Mouse (Mus musculus) CH12.LX (cell line): Measurements from ENCODE around the gene Ttll9. TPM values are rescaled to one million over a fixed set of nuclear protein-coding genes. Genes with fewer than 3 reads are reported as not detected.

Source experiments
- DNase-seq: peaks from one replicate; pipeline ENCODE4 v3.0.0-alpha.2; 2013; ENCODE audit errors: extremely low read depth
- H3K27ac ChIP-seq: 2 replicates; pipeline ENCODE4 v1.5.1; 2012; ENCODE audit warnings: low read depth, mild to moderate bottlenecking, control low read depth, moderate library complexity; ENCODE audit not compliant: insufficient read depth
- H3K27me3 ChIP-seq: replicated peaks from 2 replicates; pipeline ENCODE3; 2012; ENCODE audit warnings: inconsistent platforms
- H3K36me3 ChIP-seq, 2 experiments: replicated peaks in 1 of 2; 2 replicates each; pipeline versions ENCODE3 to v1.6.1; 2012; ENCODE audit warnings: inconsistent platforms in 1 of 2, low read length in 1 of 2, mild to moderate bottlenecking in 1 of 2, mixed read lengths in 1 of 2, moderate library complexity in 1 of 2; ENCODE audit not compliant: control insufficient read depth in 1 of 2, insufficient read depth in 1 of 2
- H3K4me1 ChIP-seq, 2 experiments: 2 replicates each; pipeline ENCODE4 v1.6.1; 2012; ENCODE audit warnings: inconsistent platforms in 1 of 2, moderate library complexity in 1 of 2; ENCODE audit not compliant: insufficient read depth in 2 of 2, control insufficient read depth in 1 of 2
- H3K4me2 ChIP-seq: 2 replicates; pipeline ENCODE4 v1.6.1; 2012; ENCODE audit warnings: low read depth, mild to moderate bottlenecking, control low read depth; ENCODE audit not compliant: poor library complexity, insufficient read depth, severe bottlenecking
- H3K4me3 ChIP-seq, 3 experiments: fragments of 150-350 bp in 1 of 3; sonication (generic) in 1 of 3; replicated peaks in 1 of 3; 2 replicates each; pipeline versions ENCODE3 to v1.5.1; 2011 to 2012; ENCODE audit warnings: low read depth in 2 of 3, low read length in 2 of 3, mild to moderate bottlenecking in 2 of 3, moderate library complexity in 2 of 3, control low read depth in 1 of 3, improper control_type of control experiment in 1 of 3, inconsistent platforms in 1 of 3, mixed read lengths in 1 of 3; ENCODE audit not compliant: poor library complexity in 1 of 3
- H3K79me2 ChIP-seq: replicated peaks from 2 replicates; pipeline ENCODE4 v1.6.1; 2012; ENCODE audit warnings: mild to moderate bottlenecking, moderate library complexity; ENCODE audit not compliant: control insufficient read depth, poor library complexity, insufficient read depth, severe bottlenecking; ENCODE audit errors: extremely low read depth
- H3K9ac ChIP-seq: 2 replicates; pipeline ENCODE4 v1.6.1; 2012; ENCODE audit warnings: low read depth, mild to moderate bottlenecking, control low read depth, moderate library complexity; ENCODE audit not compliant: insufficient read depth
- H3K9me3 ChIP-seq: replicated peaks from 2 replicates; pipeline ENCODE3; 2012; ENCODE audit warnings: low read length, inconsistent platforms, mixed read lengths
- CHD1 ChIP-seq: IDR thresholded peaks from 2 replicates; pipeline ENCODE4 v1.6.1; 2012; ENCODE audit warnings: low read depth, low read length, improper control_type of control experiment, inconsistent platforms
- CHD2 ChIP-seq: IDR thresholded peaks from 2 replicates; pipeline ENCODE4 v1.6.1; 2011; ENCODE audit warnings: low read length, improper control_type of control experiment
- CTCF ChIP-seq, 2 experiments: IDR thresholded peaks in 1 of 2; conservative IDR thresholded peaks in 1 of 2; 2 replicates each; pipeline ENCODE4 v1.5.1; 2011 to 2012; ENCODE audit warnings: low read depth in 2 of 2, low read length in 2 of 2, improper control_type of control experiment in 1 of 2, inconsistent platforms in 1 of 2, mild to moderate bottlenecking in 1 of 2, moderate library complexity in 1 of 2
- EP300 ChIP-seq: IDR thresholded peaks from 2 replicates; pipeline ENCODE4 v1.6.1; 2011; ENCODE audit warnings: low read length, improper control_type of control experiment
- ETS1 ChIP-seq: conservative IDR thresholded peaks from 2 replicates; pipeline ENCODE4 v1.6.1; 2012; ENCODE audit warnings: low read depth, mild to moderate bottlenecking, inconsistent platforms, low read length, improper control_type of control experiment, moderate library complexity
- GABPA ChIP-seq: IDR thresholded peaks from 2 replicates; pipeline ENCODE4 v1.6.1; 2012; ENCODE audit warnings: low read depth, low read length, improper control_type of control experiment, inconsistent platforms; ENCODE audit not compliant: insufficient replicate concordance
- HCFC1 ChIP-seq: IDR thresholded peaks from 2 replicates; pipeline ENCODE4 v1.6.1; 2012; ENCODE audit warnings: low read depth, mild to moderate bottlenecking, inconsistent platforms, low read length, improper control_type of control experiment
- IRF4 ChIP-seq: IDR thresholded peaks from 2 replicates; pipeline ENCODE4 v1.6.1; 2014; ENCODE audit warnings: low read depth, mild to moderate bottlenecking, inconsistent platforms, low read length, improper control_type of control experiment
- JUN ChIP-seq: IDR thresholded peaks from 2 replicates; pipeline ENCODE4 v1.6.1; 2011; ENCODE audit warnings: low read depth, mild to moderate bottlenecking, low read length, improper control_type of control experiment, moderate library complexity; ENCODE audit not compliant: insufficient read depth
- JUND ChIP-seq: conservative IDR thresholded peaks from 2 replicates; pipeline ENCODE4 v1.6.1; 2011; ENCODE audit warnings: low read depth, low read length, improper control_type of control experiment
- KAT2A ChIP-seq: IDR thresholded peaks from 2 replicates; pipeline ENCODE4 v1.6.1; 2012; ENCODE audit warnings: low read length, improper control_type of control experiment, inconsistent platforms; ENCODE audit not compliant: insufficient replicate concordance
- MAFK ChIP-seq: IDR thresholded peaks from 2 replicates; pipeline ENCODE4 v1.6.1; 2011; ENCODE audit warnings: low read length, improper control_type of control experiment; ENCODE audit not compliant: insufficient replicate concordance
- MAX ChIP-seq: IDR thresholded peaks from 2 replicates; pipeline ENCODE4 v1.6.1; 2011; ENCODE audit warnings: low read length, improper control_type of control experiment
- MEF2A ChIP-seq: IDR thresholded peaks from 2 replicates; pipeline ENCODE4 v1.6.1; 2014; ENCODE audit warnings: low read depth, mild to moderate bottlenecking, inconsistent platforms, low read length, improper control_type of control experiment, borderline replicate concordance
- NRF1 ChIP-seq: IDR thresholded peaks from 2 replicates; pipeline ENCODE4 v1.6.1; 2014; ENCODE audit warnings: low read depth, mild to moderate bottlenecking, inconsistent platforms, low read length, improper control_type of control experiment, moderate library complexity
- PAX5 ChIP-seq: IDR thresholded peaks from 2 replicates; pipeline ENCODE4 v1.6.1; 2012; ENCODE audit warnings: low read length, inconsistent platforms, mixed read lengths
- POLR2A ChIP-seq: IDR thresholded peaks from 2 replicates; pipeline ENCODE4 v1.6.1; 2011; ENCODE audit warnings: low read depth, mild to moderate bottlenecking, improper control_type of control experiment, low read length
- POLR2AphosphoS2 ChIP-seq: IDR thresholded peaks from 2 replicates; pipeline ENCODE4 v1.6.1; 2011; ENCODE audit warnings: low read depth, low read length, improper control_type of control experiment
- RAD21 ChIP-seq: IDR thresholded peaks from 2 replicates; pipeline ENCODE4 v1.6.1; 2011; ENCODE audit warnings: low read depth, mild to moderate bottlenecking, low read length, improper control_type of control experiment, moderate library complexity
- RCOR1 ChIP-seq: conservative IDR thresholded peaks from 2 replicates; pipeline ENCODE4 v1.6.1; 2012; ENCODE audit warnings: low read depth, mild to moderate bottlenecking, inconsistent platforms, low read length, improper control_type of control experiment
- SIN3A ChIP-seq: IDR thresholded peaks from 2 replicates; pipeline ENCODE4 v1.6.1; 2012; ENCODE audit warnings: low read length, improper control_type of control experiment, inconsistent platforms
- SMC3 ChIP-seq: IDR thresholded peaks from 2 replicates; pipeline ENCODE4 v1.6.1; 2011; ENCODE audit warnings: low read depth, low read length, improper control_type of control experiment
- TBP ChIP-seq: conservative IDR thresholded peaks from 2 replicates; pipeline ENCODE4 v1.6.1; 2011; ENCODE audit warnings: low read depth, low read length, improper control_type of control experiment
- UBTF ChIP-seq: IDR thresholded peaks from 2 replicates; pipeline ENCODE4 v1.6.1; 2012; ENCODE audit warnings: low read depth, mild to moderate bottlenecking, inconsistent platforms, low read length, improper control_type of control experiment, moderate library complexity
- ZKSCAN1 ChIP-seq: IDR thresholded peaks from 2 replicates; pipeline ENCODE4 v1.6.1; 2012; ENCODE audit warnings: low read depth, inconsistent platforms, low read length, improper control_type of control experiment, borderline replicate concordance
- ZNF384 ChIP-seq: IDR thresholded peaks from 2 replicates; pipeline ENCODE4 v1.6.1; 2012; ENCODE audit warnings: low read depth, low read length, improper control_type of control experiment, inconsistent platforms
- dilution Hi-C: fragments of 300-500 bp; cut with MboI; formaldehyde crosslinking; loops from 2 replicates; pipeline ENCODE4 v1.14.3; 2020; ENCODE audit warnings: low sequenced_read_pairs; ENCODE audit not compliant: extremely low pct_unique_long_range_greater_than_20kb, extremely low pct_ligation_motif_present
- in situ Hi-C: fragments of 300-500 bp; cut with MboI; formaldehyde crosslinking; loops from 3 replicates; pipeline ENCODE4 v1.14.3; 2019; ENCODE audit warnings: low sequenced_read_pairs, low pct_ligation_motif_present, low pct_unique_long_range_greater_than_20kb, mixed read lengths
- polyA plus RNA-seq: library from polyadenylated mRNA; unstranded; fragments of >175 nt; gene quantifications from 2 replicates; pipeline ENCODE4 v1.2.1, GENCODE M21; 2012; ENCODE audit warnings: low read depth; ENCODE audit not compliant: insufficient read length
- total RNA-seq, 2 experiments: library from RNA; depleted of rRNA; stranded (reverse); fragments of 300-350 nt in 1 of 2; fragments of >200 nt in 1 of 2; gene quantifications; 2 replicates each; pipeline ENCODE4 v1.2.3; 2012 to 2014

The Ttll9 gene
- total and polyA plus RNA-seq, 3 experiments, result 1.5 to 1.7 (median 1.7) TPM

GRCm38 (mm10) chr2:152943568-152943967 lies 18.7 kb upstream of the Ttll9 start:
- in situ Hi-C loops (no loop called here), dilution Hi-C loops (no loop called here)
- Histone ChIP-seq H3K4me2 (no peak overlapping the region), H3K27me3 (peaks cover 92% of the 10 kb centered on the region), H3K4me1 (peaks cover 0 to 15% of the 10 kb centered on the region in 2 experiments; a peak in 2 of 4 replicates), H3K27ac (no peak overlapping the region), H3K9me3 (no peaks in the 10 kb centered on the region), H3K4me3 (no peak overlapping the region), H3K36me3 (no peaks in the 10 kb centered on the region), H3K79me2 (no peaks in the 10 kb centered on the region), H3K9ac (no peak overlapping the region)
- DNase-seq, result no peak
- TF ChIP-seq TBP (no peak), CHD1 (no peak), JUN (no peak), SIN3A (no peak), MAX (no peak), PAX5 (no peak), MAFK (no peak), JUND (no peak), POLR2AphosphoS2 (no peak), CHD2 (no peak), CTCF (conservative IDR thresholded peaks at IDR 0.05 in 1 of 2, IDR thresholded peaks at IDR 0.05 in 1 of 2; ENCODE audit: low read depth in 2 of 2, low read length in 2 of 2) (no peak), UBTF (no peak)

DNA sequence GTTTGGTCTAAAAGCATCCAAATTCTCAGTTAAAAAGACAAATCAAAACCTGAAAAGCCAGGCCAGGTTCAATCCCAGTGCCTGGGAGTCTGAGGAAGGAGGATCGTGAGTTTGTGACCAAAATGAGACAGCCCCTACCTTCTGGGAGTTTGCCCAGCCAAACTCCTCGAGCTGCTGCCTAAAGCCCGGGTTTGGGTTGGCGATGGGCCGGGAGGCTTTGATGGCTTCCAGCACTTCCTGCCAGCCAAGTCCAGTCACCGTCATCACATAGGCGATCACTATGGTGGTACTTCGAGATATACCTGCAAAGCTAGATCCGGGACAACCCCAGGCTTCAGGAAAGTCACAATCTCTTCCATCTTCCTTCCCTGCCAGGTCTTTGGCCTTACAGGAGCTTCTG lies 18.3 kb upstream of the Ttll9 start:
- H3K9me3 ChIP-seq, result no peaks in the 10 kb centered on the region
- no peak overlapping the region for H3K27ac ChIP-seq
- H3K27me3 ChIP-seq, result peaks cover 92% of the 10 kb centered on the region
- no peak for DNase-seq
- H3K36me3 ChIP-seq, result no peaks in the 10 kb centered on the region
- H3K4me2 ChIP-seq, result no peak overlapping the region
- no peak overlapping the region for H3K4me3 ChIP-seq
- no peaks in the 10 kb centered on the region for H3K79me2 ChIP-seq
- H3K9ac ChIP-seq, result no peak overlapping the region
- TF ChIP-seq IRF4, result no peak
- TF ChIP-seq POLR2A, result no peak
- TF ChIP-seq SMC3, result no peak
- no peak for TF ChIP-seq UBTF
- no peak for TF ChIP-seq RAD21
- no peak for TF ChIP-seq MEF2A
- no peak for TF ChIP-seq ETS1
- no peak for TF ChIP-seq GABPA
- no peak for TF ChIP-seq EP300
- TF ChIP-seq POLR2AphosphoS2, result no peak
- no peak for TF ChIP-seq PAX5
- TF ChIP-seq NRF1, result no peak
- TF ChIP-seq RCOR1, result no peak
- no peak for TF ChIP-seq ZNF384
- no peak for TF ChIP-seq ZKSCAN1
- no peak for TF ChIP-seq CHD2
- no peak for TF ChIP-seq JUND
- no peak for TF ChIP-seq JUN
- TF ChIP-seq KAT2A, result no peak
- TF ChIP-seq HCFC1, result no peak
- dilution Hi-C loops (no loop called here), in situ Hi-C loops (no loop called here)
- H3K4me1 ChIP-seq, result peaks cover 0 to 15% of the 10 kb centered on the region in 2 experiments; a peak in 2 of 4 replicates
